Mouse (Mus musculus) frontal cortex, postnatal 36 days (tissue): ENCODE results near the gene Kcnj9.

ENCODE experiments used
- DNase-seq, 2 experiments: peaks; one replicate each; pipeline ENCODE4 v3.0.0; 2022; ENCODE audit warnings: low spot score in 2 of 2

Kcnj9 gene

DNA sequence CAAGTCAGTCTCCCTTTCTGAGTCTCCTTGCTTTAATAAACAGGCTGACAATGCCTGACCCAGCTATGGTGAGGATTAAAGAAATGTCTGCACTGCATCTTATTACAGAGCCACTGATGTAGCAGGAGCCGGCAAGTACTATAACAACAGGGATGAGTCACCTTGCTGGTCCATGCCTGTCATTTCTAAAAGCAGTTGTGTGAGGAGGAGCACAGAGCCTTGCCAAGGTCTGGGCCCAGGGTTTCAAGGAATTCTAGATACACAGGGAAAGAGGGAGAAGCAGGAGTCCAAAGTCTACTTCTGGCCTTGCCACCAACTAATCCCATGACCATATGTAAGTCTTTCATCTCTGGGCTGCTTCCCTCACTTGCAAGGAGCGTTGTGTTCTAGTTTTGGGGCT is 36.2 kb downstream of the Kcnj9 start:
- no peak for DNase-seq

DNA sequence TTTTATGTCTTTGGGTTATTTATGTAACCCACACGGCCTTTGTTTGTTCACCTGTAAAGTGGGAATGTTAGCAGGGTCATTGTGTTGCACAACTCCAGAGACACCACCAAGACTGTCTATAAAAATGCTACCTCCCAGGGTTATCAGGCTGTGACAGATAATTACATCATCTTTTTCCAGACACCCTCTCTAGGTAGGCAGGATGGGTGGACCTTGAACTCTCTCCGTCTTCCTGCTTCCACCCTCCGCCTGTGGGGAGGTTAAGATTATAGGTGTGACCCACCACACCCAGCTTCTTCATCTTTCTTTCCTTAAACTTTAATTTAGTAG is 39.5 kb downstream of the Kcnj9 start:
- no peak for DNase-seq

DNA sequence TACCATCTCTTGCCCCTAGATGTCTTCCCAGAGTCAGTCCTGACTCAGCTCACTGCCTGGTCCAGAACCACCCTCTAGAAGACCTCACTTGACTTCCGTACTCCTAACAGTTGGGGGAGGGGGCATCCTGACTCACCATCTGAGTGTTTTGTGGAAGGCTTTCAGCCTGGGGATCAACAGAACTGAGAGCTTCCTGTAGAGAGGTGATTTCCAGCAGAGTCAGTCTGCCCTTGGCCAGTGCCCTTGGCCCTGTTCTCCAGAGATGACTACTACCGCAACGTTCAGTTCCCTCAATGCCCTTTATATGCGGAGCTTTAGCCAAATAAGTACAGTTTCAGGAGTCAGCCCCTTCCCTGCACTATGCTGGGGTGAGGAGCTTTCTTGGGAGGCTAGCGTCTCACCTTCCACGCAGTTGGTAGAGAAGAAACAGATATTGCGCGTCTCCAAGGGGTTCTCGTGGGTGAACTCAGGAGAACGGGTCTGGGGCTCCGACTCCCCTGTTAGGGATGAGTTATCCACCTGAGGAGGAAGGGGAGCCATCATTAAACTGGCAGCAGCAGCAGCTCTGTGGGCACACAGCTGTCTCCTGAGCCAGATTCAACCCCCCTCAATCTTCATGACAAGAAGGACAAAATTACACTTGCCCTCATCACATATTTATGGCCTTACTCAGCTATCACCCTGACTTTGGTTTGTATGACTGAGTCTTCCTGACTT is 40.1 kb downstream of the Kcnj9 start:
- DNase-seq: no peak

DNA sequence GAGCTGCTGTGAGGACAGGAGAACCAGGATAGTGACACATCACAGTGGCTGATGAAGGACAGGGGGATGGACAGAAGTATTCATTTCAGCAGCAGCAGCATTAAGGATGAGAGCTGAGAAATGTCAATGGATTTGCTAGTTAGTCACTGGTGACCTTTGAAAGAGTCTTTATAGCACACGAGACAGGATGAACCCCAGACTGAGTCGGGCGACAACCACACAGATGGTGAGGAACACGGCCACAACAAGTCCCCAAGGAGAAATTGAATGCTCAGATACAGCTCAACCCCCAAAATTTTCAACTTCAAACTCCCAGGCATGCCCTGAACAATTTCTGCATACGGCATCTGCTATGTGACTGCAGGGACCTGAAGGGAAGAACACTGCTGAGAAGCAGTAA is 42.4 kb downstream of the Kcnj9 start:
- no peak for DNase-seq

DNA sequence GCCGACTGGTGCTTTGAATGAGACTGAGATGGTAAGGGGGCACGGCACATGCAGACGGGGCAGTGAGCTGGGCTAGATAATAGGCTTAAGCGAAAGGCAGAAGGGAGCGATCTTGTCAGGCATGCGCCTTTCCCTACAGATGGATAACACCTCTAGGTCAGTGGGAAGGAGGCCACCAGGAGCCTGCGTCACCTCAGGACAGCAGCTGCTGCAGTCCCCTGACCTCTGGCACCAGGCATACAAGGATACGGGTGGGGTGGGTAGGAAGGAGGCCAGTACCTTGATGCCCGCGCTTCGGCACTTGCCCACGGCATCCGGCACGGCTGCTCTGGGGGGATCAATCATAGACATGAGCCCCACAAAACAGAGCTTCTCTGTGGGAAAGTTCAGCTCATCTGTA is 44.9 kb downstream of the Kcnj9 start:
- no peak for DNase-seq

DNA sequence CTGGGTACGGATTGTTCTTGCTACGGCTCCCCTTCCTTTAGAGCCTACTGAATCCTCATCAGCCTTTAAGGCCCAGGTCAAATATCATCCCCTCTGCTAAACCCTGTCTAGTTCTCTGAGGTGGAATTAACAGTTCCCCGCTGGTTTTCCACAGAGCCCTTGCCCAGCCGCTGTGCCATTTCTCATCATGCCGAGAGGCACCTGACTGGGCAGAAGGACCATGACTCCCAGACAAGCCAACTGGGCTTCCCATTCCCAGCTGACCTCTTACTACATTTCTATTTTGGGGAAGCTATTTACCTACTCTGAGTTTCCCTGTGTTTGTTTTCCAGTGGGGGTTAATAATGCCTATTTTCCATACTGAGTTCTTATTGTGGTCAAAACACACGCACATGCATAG is 46.0 kb downstream of the Kcnj9 start:
- no peak for DNase-seq

DNA sequence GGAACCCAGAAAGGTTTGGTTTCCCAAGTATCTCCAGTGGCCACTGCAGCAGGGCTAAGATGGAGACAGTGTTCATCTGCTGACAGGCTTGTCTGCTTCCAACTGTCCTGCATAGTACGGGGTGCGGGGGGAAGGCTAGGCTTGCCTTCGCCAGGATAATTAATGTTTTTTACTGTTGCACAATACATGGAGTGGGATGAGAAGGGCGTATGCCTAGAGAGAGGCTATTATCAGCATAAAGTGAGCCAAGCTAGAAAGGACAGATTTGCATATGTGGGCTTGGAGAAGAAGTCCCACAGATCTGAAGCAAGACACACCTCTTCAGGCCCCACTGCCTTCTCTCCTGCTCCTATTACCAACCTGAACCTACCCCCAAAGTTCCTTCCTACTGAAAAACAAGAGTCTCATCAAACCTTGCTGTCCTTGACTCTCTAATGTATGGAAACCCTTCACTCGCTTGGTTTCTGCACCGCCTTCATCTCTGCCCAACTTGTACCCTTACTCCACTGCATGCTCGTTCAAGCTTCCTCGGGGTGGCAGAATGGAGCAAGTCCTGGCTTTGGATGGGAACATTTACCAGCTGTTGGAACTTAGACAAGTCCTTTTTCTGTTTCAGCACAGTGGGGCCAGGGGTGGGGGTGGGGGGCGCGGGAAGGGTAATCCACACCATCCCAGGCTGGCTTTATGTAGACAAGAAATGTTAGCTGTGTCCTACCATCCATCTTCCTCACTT is 47.4 kb downstream of the Kcnj9 start:
- DNase-seq: no peak

DNA sequence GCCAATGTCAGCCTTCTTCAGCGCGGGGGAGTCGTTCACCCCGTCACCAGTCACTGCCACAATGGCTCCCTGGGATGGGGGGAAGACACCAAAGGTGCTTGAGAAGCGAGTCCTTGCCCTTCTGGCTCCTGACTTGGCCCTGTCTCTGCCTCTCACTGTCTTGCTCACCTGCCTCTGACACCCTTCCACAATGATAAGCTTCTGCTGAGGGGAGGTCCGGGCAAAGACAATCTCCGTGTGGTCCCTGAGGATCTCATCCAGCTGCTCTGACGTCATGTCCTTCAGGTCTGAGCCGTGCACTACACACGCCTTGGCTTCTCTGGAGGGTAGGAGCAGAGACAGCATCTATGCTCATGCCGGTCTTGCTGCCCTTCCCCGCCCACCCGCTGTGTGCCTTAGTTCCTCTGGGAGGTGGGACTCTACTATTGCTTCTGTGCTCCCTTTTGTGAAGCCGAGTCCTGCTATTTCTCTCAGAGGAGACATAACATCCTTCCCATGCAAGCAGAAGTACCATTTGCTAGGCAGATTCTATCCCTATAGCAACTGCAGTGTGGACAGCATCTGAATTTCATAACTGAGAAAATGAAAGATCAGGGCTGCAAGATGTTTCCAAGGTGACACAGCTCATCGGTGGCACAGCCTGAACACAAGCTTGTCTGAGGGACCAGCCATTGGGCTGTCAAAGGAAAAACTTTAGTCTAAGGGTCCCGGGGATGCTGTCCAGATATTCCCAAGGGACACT is 49.2 kb downstream of the Kcnj9 start:
- no peak for DNase-seq

DNA sequence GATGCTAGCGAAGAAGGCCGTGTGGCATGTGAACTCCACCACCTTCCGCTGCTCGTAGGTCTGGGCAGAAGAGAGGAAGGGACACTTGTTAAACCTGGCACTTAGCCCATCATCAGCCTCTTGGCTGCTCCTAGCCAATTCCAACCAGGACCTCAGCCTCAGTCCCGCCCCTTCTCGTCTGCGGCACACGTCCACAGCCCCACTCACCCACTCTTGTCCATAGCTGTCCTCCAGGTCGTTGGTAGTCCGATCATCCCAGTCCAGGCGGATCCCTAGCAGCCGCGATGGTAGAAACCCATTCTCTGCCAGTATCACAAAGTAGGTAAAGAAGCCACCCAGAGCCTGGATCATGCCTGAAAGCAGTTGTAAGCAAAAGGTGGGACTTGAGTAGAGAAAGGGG is 50.8 kb downstream of the Kcnj9 start:
- no peak for DNase-seq

DNA sequence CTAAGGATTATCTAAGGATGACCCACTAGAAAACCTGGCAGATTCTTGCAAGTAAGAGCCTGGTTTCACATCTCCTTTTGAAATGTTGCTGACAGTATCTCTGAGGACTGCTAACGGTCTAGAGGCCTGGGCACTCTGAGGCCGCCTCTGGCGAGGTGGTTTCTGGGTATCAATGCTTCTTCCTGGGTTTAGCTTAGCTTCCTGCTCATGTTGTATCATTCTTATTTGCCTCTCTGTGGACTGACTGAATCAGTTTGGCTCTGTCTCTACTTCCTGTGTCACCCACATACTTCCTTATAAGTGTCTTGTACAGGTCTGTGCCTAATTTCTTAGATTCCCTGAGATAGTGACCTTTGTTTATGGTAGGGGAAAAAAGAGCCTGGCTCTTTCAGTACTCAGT is 51.9 kb downstream of the Kcnj9 start:
- DNase-seq: no peak

DNA sequence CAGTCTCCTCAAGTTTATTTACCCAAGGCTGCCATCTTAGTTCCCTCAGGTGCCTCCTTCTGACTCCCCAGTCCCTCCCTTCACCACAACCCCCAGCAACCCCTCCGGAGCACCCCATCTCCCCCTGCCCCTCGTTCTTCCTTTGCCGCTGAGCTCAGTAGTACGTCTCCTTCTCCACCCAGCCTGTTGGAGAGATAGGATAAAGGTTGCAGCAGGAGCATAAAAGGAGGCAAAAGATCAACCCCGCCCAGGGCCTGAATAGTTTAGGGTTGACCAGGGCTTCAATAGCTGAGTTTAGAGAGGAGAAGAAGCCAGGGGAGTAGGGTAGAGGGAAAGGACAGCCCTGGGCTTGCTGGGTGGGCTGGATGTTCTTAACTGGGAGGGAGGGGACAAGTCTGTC is 54.6 kb downstream of the Kcnj9 start:
- no peak for DNase-seq

DNA sequence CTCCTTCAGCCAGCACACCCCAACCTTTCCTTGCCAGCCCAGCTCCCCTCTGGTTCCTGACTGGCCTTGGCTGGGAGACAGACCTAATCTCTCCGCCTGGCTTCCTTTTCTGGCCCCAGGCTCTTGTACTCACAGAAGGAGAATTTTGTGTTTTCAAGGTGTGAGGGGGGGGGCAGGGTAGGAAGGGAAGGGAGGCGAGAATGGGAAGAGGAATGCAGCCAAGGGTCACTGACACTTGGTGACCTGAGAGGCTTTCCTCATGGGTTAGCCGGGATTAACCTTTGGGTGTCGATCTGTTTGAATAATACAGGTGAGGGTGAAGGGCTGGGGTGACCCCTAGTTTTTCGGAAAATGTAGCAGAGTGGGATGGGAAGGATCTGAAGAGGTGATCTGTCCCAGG is 55.0 kb downstream of the Kcnj9 start:
- no peak for DNase-seq

DNA sequence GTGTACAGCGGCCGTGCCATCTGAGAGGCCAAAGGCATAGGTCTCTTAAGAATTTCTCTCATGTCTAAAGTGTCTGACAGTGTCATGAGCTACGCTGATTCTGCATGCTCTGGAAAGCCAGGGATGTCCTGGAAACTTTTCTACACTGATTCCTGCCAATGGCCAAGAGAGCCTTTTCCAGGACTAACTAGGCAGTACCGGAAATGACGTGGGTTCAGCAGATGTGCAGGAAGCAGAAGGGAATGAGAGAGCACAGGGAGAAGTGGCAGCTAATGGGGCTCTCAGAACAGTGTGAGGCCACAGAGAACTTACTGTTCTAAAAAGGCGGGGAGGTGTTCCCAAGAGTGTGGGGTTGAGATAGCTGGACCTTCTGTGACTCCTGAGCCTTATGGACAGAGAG is 55.7 kb downstream of the Kcnj9 start:
- DNase-seq: no peak

DNA sequence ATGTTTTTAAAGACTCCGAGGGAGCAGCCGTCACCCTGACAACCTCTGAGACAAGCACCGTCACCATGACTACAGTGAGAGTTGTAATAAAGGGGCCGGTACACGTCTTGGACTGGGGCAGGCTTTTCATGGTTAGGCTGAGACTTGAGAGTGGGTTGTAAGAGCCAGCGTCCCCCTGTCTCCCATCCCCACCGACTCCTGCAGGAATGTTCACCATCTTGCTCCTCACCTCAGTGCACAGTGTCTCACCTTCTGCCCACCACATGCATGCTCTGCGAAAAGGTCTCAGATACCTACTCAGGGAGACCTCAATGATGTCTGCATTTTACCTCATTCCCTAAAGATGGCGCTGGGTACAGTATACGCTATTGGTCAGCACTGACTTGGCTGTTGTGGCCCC is 57.4 kb downstream of the Kcnj9 start:
- no peak for DNase-seq

DNA sequence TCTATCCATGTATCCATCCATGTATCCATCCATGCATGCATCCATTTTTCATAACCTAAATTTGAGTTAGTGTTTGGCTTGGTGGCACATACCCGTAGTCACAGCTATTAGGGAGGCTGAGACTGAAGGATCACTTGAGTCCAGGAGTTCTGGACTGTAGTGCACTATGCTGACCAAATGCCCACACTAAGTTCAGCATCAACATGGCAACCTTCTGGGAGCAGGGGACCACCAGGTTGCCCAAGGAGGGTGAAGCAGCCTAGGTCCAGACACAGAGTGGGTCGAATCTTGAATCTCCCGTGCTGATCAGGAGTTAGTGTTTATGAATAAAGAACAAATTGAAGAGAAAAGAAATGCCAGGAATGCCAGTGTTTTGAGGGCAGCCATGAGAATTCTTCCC is 57.9 kb downstream of the Kcnj9 start:
- DNase-seq: no peak
